Mouse (Mus musculus) hindbrain, postnatal 0 days (tissue): ENCODE measurements around the gene Hist1h2be. TPM values are rescaled to one million over a fixed set of nuclear protein-coding genes. Genes with fewer than 3 reads are reported as not detected.
"Not testable (repeated sequence)": the region's sequence is repeated elsewhere in the genome, so short reads cannot be mapped to it uniquely, and the experiment has no call there.

Experiments
- ATAC-seq: fragments of 200-750 bp; cut with Nextera tagmentation; 2 replicates; pipeline ENCODE4 v1.8.0; 2017; ENCODE audit warnings: mild to moderate bottlenecking, moderate TSS enrichment, moderate library complexity
- DNase-seq: peaks from one replicate; pipeline ENCODE4 v3.0.0-alpha.2; 2015; ENCODE audit warnings: low spot score
- H3K27ac ChIP-seq: fragments of 300-500 bp; sonication (generic); 2 replicates; pipeline ENCODE4 v1.5.1; 2014; ENCODE audit warnings: mild to moderate bottlenecking
- H3K27me3 ChIP-seq: fragments of 300-500 bp; sonication (generic); 2 replicates; pipeline ENCODE4 v1.6.1; 2014; ENCODE audit warnings: low read length, mixed read lengths; ENCODE audit not compliant: insufficient read depth
- H3K36me3 ChIP-seq: fragments of 300-500 bp; sonication (generic); 2 replicates; pipeline ENCODE4 v1.6.1; 2014; ENCODE audit warnings: low read length, mixed read lengths; ENCODE audit not compliant: insufficient read depth
- H3K4me1 ChIP-seq: fragments of 300-500 bp; sonication (generic); 2 replicates; pipeline ENCODE4 v1.6.1; 2014; ENCODE audit warnings: antibody characterized with exemption, low read length, mixed read lengths; ENCODE audit not compliant: insufficient read depth
- H3K4me2 ChIP-seq: fragments of 300-500 bp; sonication (generic); 2 replicates; pipeline ENCODE4 v1.6.1; 2014; ENCODE audit warnings: low read depth, mild to moderate bottlenecking, low read length, moderate library complexity, mixed read lengths
- H3K4me3 ChIP-seq: fragments of 300-500 bp; sonication (generic); 2 replicates; pipeline ENCODE4 v1.5.1; 2014; ENCODE audit warnings: low read length
- H3K9ac ChIP-seq: fragments of 300-500 bp; sonication (generic); replicated peaks from 2 replicates; pipeline ENCODE4 v1.6.1; 2014; ENCODE audit warnings: mild to moderate bottlenecking, low read length, moderate library complexity, mixed read lengths
- H3K9me3 ChIP-seq: fragments of 300-500 bp; sonication (generic); 2 replicates; pipeline ENCODE4 v1.6.1; 2016; ENCODE audit warnings: low read length, mixed read lengths
- CTCF ChIP-seq: IDR thresholded peaks from 2 replicates; pipeline ENCODE4 v1.5.1; 2016; ENCODE audit warnings: antibody characterized with exemption, control low read depth, low read depth
- WGBS: fragments of 180-500 bp; shearing (Covaris S2); extraction: QIAGEN DNeasy Blood & Tissue Kit; methylation state at CpG from one replicate; pipeline ENCODE4 v1.1.7; 2014; 5-methylcytosine and 5-hydroxymethylcytosine counted together
- polyA plus RNA-seq: library from polyadenylated mRNA; unstranded; fragments of >200 nt; fragmentation: Nextera tagmentation; extraction: Ambion mirVana; gene quantifications from 2 replicates; pipeline ENCODE4 v1.2.1, GENCODE M21; 2015
- total RNA-seq: library from RNA; depleted of rRNA; stranded (reverse); fragments of >200 nt; gene quantifications from 2 replicates; pipeline ENCODE4 v1.2.3, GENCODE M21; 2014

Gene Hist1h2be
- total and polyA plus RNA-seq, 2 experiments from 2014 or later = 0.41 to 304 TPM

DNA sequence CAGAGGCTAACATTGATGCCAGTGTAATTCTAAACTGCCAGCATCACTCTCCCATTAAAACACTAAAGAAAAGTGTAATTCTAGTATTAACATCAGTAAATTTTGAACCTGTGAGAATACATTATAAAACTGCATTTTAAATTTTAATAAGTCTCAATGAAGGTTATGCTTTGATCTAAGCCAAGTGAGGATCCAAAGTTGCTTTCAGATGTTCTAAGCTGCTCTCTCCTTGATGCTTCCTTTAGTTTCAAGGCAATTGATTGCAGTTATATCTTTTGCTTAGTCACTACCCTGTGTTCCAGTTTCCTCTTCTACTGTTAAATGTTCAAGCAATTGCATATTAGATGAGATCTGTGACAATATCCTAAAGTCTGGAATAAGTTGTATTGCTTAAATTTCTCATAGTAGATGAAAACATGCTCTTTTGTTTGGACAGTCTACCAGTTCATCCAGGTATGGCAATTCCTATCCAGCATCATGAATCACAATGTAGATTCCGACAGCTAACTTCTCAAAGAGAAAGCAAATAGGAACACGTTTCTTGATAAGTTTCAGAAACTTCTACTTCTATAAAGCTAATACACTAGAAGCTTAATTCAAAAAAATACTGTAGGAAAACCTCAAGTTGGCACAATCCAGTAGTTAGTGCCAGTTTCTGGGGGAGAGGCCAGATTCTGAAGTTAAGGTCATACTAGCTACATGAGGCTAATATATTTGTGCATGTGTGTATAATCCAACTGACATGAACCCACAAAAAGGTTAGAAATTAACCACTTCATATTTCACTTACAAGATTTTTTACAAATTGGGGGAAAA is 48.5 kb downstream of the Hist1h2be start:
- Histone ChIP-seq H3K4me3 (peak overlapping the region; percentile 39), H3K27ac (peak overlapping the region; percentile 95), H3K9me3 (no peaks in the 10 kb centered on the region), H3K4me2 (peak overlapping the region; percentile 59), H3K36me3 (no peaks in the 10 kb centered on the region), H3K4me1 (peaks cover 7% of the 10 kb centered on the region; the same call in 1 of the 2 replicates), H3K27me3 (no peaks in the 10 kb centered on the region), H3K9ac (peak overlapping the region; percentile 51)
- no peak for DNase-seq
- TF ChIP-seq CTCF = no peak
- ATAC-seq = no peak
- WGBS = 44% methylated on average over 2 of the region's 2 CpGs

DNA sequence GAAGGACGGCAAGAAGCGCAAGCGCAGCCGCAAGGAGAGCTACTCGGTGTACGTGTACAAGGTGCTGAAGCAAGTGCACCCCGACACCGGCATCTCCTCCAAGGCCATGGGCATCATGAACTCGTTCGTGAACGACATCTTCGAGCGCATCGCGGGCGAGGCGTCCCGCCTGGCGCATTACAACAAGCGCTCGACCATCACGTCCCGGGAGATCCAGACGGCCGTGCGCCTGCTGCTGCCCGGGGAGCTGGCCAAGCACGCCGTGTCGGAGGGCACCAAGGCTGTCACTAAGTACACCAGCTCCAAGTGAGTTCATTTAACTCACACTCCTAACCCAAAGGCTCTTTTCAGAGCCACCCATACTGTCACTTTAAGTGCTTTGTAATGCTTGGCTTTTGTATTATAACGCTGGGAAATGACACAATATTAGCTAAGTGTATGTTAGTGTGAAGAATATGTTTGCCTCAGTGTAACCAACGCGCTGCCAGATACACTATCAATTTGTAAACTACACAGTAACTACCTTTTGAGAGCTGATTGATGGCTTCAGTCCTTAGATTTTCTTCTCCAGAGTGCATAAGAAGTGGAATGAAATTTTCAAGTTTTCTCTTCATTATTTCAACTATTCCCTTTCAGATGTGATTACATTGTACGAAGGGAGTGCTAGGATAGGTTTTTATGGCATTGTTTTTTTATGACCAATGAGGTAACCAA is 49.3 kb downstream of the Hist1h2be start:
- whole genome bisulfite sequencing = under 1% methylated on average over 10 of the region's 34 CpGs
- DNase-seq, H3K9me3 ChIP-seq: not testable (repeated sequence)

DNA sequence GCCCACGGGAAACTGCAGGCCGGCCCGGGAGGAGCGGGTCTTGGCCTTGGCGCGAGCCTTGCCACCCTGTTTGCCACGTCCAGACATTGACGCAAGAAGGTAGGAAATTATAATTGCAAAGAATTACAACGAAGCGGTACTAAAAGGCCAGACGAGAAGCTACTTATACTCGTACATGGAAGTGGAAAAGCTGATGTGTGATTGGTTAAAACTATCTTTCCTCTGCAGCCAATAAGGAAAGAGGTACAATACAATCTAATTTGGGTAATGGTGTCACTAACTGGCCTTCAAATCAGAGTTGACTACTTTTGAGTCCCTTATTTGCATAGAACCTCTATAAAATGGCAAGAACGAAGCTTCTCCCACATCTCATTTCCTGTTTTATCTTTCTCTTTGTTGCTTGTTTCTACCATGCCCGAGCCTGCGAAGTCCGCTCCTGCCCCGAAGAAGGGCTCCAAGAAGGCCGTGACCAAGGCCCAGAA is 49.9 kb downstream of the Hist1h2be start, which contains the start of the genes Hist1h2ae and Hist1h2bg:
Gene Hist1h2ae (minus strand): TSS at position 199 of the 482 bp plus-strand sequence.
Gene Hist1h2bg (plus strand): TSS at position 375 of the 482 bp plus-strand sequence.
- Histone ChIP-seq H3K27ac (peak within 1 kb of the TSS; percentile 95), H3K4me3 (peak within 1 kb of the TSS; percentile 39), H3K36me3 (no peaks in the 10 kb centered on the region), H3K9ac (peak within 1 kb of the TSS; percentile 51), H3K27me3 (no peaks in the 10 kb centered on the region), H3K4me2 (peak within 1 kb of the TSS; percentile 59), H3K9me3 (no peaks in the 10 kb centered on the region), H3K4me1 (peaks cover 7% of the 10 kb centered on the region; the same call in 1 of the 2 replicates)
- DNase-seq = peak; percentile 93
- TF ChIP-seq CTCF = no peak
- under 1% methylated on average over 18 of the region's 18 CpGs for WGBS
- peak; percentile 93 for ATAC-seq

More for the DNA sequence above, 49.3 kb downstream of the Hist1h2be start:
- H3K27me3 ChIP-seq, H3K36me3 ChIP-seq, H3K4me1 ChIP-seq, ATAC-seq: not testable (repeated sequence)
- peak overlapping the region; percentile 95 for H3K27ac ChIP-seq
- H3K9ac ChIP-seq = peak overlapping the region; percentile 51
- peak overlapping the region; percentile 39 for H3K4me3 ChIP-seq
- peak overlapping the region; percentile 59 for H3K4me2 ChIP-seq

DNA sequence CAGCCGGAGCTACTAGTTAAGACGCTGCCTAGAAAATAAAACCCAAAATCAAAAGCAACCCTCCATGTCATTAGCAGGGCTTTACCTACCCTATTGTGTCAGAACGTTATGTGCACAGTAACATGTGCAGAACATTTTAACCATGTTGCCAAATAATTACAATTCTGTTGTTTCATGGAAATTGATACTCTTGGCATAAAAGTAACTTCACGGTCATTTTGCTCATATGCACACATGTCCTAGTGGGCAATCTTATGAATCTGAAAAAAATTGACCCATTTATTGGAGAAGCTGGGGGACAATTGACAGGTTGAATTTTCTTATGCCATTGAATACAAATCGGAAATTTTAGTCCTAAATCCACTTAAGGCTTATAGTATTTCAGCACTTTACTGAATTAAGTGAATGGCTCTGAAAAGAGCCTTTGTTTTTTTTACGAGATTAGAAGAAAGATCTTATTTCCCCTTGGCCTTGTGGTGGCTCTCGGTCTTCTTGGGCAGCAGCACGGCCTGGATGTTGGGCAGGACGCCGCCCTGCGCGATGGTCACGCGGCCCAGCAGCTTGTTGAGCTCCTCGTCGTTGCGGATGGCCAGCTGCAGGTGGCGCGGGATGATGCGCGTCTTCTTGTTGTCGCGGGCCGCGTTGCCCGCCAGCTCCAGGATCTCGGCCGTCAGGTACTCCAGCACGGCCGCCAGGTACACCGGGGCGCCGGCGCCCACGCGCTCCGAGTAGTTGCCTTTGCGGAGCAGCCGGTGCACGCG is 50.5 kb downstream of the Hist1h2be start:
- not testable (repeated sequence) for H3K4me1 ChIP-seq, H3K9me3 ChIP-seq, H3K36me3 ChIP-seq, H3K27me3 ChIP-seq
- peak overlapping the region; percentile 44 for H3K9ac ChIP-seq
- 4% methylated on average over 18 of the region's 41 CpGs for WGBS
- H3K4me3 ChIP-seq = peak overlapping the region; percentile 39
- peak; percentile 13 for DNase-seq
- ATAC-seq = peak; percentile 31; the same call in 1 of the 2 replicates
- peak overlapping the region; percentile 95 for H3K27ac ChIP-seq
- H3K4me2 ChIP-seq = peak overlapping the region; percentile 59

DNA sequence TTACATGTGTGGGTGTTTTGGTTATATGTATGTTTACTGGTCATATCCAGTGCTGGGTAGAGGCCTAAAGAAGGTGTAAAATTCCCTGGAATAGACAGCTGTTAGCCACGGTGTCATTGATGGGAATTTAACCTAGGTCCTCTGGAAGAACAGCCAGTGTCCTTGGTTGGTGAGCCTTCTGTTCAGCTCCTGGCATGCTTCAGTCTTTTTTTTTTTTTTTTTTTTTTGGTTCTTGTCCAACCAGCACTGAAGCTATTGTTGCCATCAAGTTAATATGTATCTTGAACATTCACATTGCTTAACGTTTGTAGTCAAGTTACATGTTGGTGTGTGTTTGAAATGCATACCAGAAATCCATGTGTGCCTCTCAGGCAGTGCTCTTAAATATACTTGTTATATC is 56.4 kb downstream of the Hist1h2be start:
- Histone ChIP-seq H3K9me3 (no peaks in the 10 kb centered on the region), H3K4me3 (no peak overlapping the region), H3K4me1 (no peaks in the 10 kb centered on the region), H3K36me3 (no peaks in the 10 kb centered on the region), H3K4me2 (no peak overlapping the region), H3K9ac (no peak overlapping the region), H3K27ac (no peak overlapping the region), H3K27me3 (no peaks in the 10 kb centered on the region)
- DNase-seq (no peak), ATAC-seq (no peak)
- no peak for TF ChIP-seq CTCF
- 86% methylated on average over 2 of the region's 2 CpGs for WGBS
